Mouse (Mus musculus): ENCODE data around the gene Ppp1r12b.

DNA sequence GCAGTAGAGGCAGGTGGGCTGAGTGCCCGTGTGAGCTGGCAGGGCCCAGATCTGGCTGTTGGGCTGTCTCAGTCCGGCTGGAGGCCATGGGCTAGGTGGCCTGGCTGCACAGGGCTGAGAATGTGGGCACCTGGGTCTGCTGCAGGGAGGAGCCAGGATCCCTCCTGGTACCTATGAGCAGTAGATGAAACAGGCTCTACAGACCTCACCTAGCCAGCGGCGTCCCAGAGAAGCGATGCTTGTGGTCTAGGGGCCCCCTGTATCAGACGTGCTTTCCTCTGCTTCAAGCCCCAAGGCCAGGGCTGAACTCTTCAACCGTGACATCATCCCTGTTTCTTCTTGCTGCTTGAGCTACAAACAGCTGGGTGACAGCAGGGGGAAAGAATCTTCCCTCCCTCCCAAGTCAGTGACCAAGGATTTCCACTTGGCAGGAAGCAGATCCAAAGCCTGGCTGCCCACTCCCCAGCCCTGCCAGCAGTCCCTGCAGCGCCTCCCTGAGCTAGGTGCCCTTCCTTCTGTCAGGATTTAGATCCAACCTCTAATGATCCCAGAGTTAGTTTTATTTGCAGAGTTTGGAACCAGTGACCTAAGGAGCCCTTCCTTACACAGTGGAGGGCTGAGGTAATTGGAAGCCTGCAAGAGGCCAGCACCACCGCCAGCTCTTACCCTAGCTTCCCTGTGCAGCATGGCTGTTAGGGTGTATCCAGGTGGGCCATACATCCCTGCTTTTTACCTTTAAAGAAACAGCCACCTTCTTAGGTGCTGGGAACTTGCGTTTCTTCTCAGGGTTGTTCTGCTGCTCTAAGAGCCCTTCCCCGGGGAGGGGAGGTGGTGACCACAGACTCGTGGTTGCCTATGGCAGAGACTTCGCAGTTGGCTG is 201.8 kb downstream of the Ppp1r12b start:
- TF ChIP-seq EP300 (optimal IDR thresholded peaks at IDR 0.05) (no peak), CTCF (IDR thresholded peaks at IDR 0.05; ENCODE audit: low read depth) (peak; percentile 37; the same call in 1 of the 2 replicates)
